20 mouse cellular contexts compared by ENCODE assay signal in genomic region chr6:54794372-54794771, GRCm38 (mm10). TPM values are rescaled to one million over a fixed set of nuclear protein-coding genes. Genes with fewer than 3 reads are reported as not detected.
DNase-seq lines count a peak whose midpoint lies in the region; ATAC-seq and TF ChIP-seq lines count a peak whose summit lies in the region.
"Had no signal": no experiment of that assay in that cellular context is flagged by ENCODE, and none has a peak within 500 bp of the region (broad histone marks: within the 10 kb centered on the region; RNA-seq: fewer than 3 reads in every experiment).

No protein-coding gene starts in this region.

- no peak for DNase-seq in lung, postnatal 0 days (ENCODE audit: low spot score)
- DNase-seq in lung, postnatal 25 days (ENCODE audit: low spot score), result no peak
- no peak for DNase-seq in Patski (ENCODE audit: low read depth, low spot score)
- no peak for DNase-seq in spleen, adult 18-20 months
- no peak for DNase-seq in right cerebral cortex, postnatal 36 days (ENCODE audit: low spot score in 2 of 2)
- DNase-seq: adrenal gland, adult 8-10 months; cerebellum, adult 9-10 months; forebrain, postnatal 0 days; gastrocnemius, postnatal 36 days; right cerebral cortex, adult 18-20 months; thymus, adult 18-20 months had no signal

- in situ Hi-C loops in Patski (cut with MboI; ENCODE audit: low pct_unique_long_range_greater_than_20kb), result no loop called here

- CTCF ChIA-PET in Patski (lab: Charles Lee), result interaction anchor here (1.0 to 3.2 kb wide), 5 partner anchors 11 to 207 kb away, joined by 3 to 12 read pairs (median 3); no protein-coding TSS in a partner anchor

- 0 out of 2 replicates have a peak, but pooled peaks have one; percentile 6 for TF ChIP-seq CTCF in lung, postnatal 0 days (IDR thresholded peaks at IDR 0.05)
- TF ChIP-seq CTCF in E14TG2a.4 (conservative IDR thresholded peaks at IDR 0.05; ENCODE audit: low read length), result peak; percentile 73
- peak; percentile 50 for TF ChIP-seq CTCF in Patski (IDR thresholded peaks at IDR 0.05)

- no peaks in the 10 kb centered on the region for H3K27me3 ChIP-seq in lung, postnatal 0 days (replicated peaks; ENCODE audit: insufficient read depth, low read length)
- H3K27me3 ChIP-seq in E14TG2a.4 (ENCODE audit: insufficient read depth, low read length), result no peaks in the 10 kb centered on the region
- H3K27me3 ChIP-seq in Patski, result no peaks in the 10 kb centered on the region
- H3K27me3 ChIP-seq in forebrain, embryonic 15.5 days, result no peaks in the 10 kb centered on the region
- H3K27me3 ChIP-seq: embryonic facial prominence, embryonic 12.5 days; heart, embryonic 13.5 days; limb, embryonic 13.5 days; midbrain, embryonic 12.5 days had no signal

- 67% methylated on average over 2 of the region's 2 CpGs for WGBS in lung, postnatal 0 days
- WGBS in forebrain, embryonic 15.5 days, result 76% methylated on average over 2 of the region's 2 CpGs

- POLR2A ChIA-PET in Patski (lab: Charles Lee), result no interaction called here

- H3K9ac ChIP-seq in lung, postnatal 0 days (replicated peaks; ENCODE audit: low read depth), result no peak overlapping the region
- H3K9ac ChIP-seq in forebrain, embryonic 15.5 days (replicated peaks), result no peak overlapping the region
- H3K9ac ChIP-seq: embryonic facial prominence, embryonic 12.5 days; forebrain, postnatal 0 days; heart, embryonic 13.5 days; hindbrain, embryonic 14.5 days; limb, embryonic 13.5 days; liver, embryonic 14.5 days; midbrain, embryonic 12.5 days had no signal

- H3K27ac ChIP-seq in lung, postnatal 0 days (ENCODE audit: low read length), result no peak overlapping the region
- no peak overlapping the region for H3K27ac ChIP-seq in forebrain, embryonic 15.5 days (replicated peaks)
- H3K27ac ChIP-seq: embryonic facial prominence, embryonic 12.5 days; heart, embryonic 13.5 days; hindbrain, embryonic 14.5 days; limb, embryonic 13.5 days; liver, embryonic 14.5 days; midbrain, embryonic 12.5 days had no signal

- no peaks in the 10 kb centered on the region for H3K9me3 ChIP-seq in lung, postnatal 0 days (ENCODE audit: low read length)
- H3K9me3 ChIP-seq in E14TG2a.4 (ENCODE audit: low read length), result no peaks in the 10 kb centered on the region
- peaks cover 8% of the 10 kb centered on the region; the same call in 1 of the 2 replicates for H3K9me3 ChIP-seq in forebrain, embryonic 15.5 days
- H3K9me3 ChIP-seq: embryonic facial prominence, embryonic 12.5 days; midbrain, embryonic 12.5 days had no signal

- H3K4me3 ChIP-seq in lung, postnatal 0 days (ENCODE audit: low read depth, low read length), result no peak overlapping the region
- H3K4me3 ChIP-seq in E14TG2a.4 (replicated peaks; ENCODE audit: low read length), result no peak overlapping the region
- H3K4me3 ChIP-seq in forebrain, embryonic 15.5 days, result no peak overlapping the region
- H3K4me3 ChIP-seq: embryonic facial prominence, embryonic 12.5 days; heart, embryonic 13.5 days; limb, embryonic 13.5 days; midbrain, embryonic 12.5 days had no signal

- H3K4me1 ChIP-seq in lung, postnatal 0 days (ENCODE audit: insufficient read depth, low read depth, low read length), result no peaks in the 10 kb centered on the region
- H3K4me1 ChIP-seq in E14TG2a.4 (replicated peaks; ENCODE audit: low read depth, low read length), result 0 out of 2 replicates have a peak, but pooled peaks cover 2% of the 10 kb centered on the region
- H3K4me1 ChIP-seq in forebrain, embryonic 15.5 days, result no peaks in the 10 kb centered on the region
- H3K4me1 ChIP-seq: embryonic facial prominence, embryonic 12.5 days; heart, embryonic 13.5 days; limb, embryonic 13.5 days; midbrain, embryonic 12.5 days had no signal

- no peak for ATAC-seq in lung, postnatal 0 days
- ATAC-seq in Patski, result no peak
- ATAC-seq in forebrain, embryonic 15.5 days (replicated peaks), result no peak
- ATAC-seq: forebrain, postnatal 0 days; intestine, embryonic 16.5 days had no signal

- no peak for TF ChIP-seq EP300 in lung, postnatal 0 days (IDR thresholded peaks at IDR 0.05)

- H3K4me2 ChIP-seq in lung, postnatal 0 days (replicated peaks; ENCODE audit: low read depth, low read length), result no peak overlapping the region
- H3K4me2 ChIP-seq in forebrain, embryonic 15.5 days (replicated peaks), result no peak overlapping the region
- H3K4me2 ChIP-seq: embryonic facial prominence, embryonic 12.5 days; heart, embryonic 13.5 days; hindbrain, embryonic 14.5 days; limb, embryonic 13.5 days; midbrain, embryonic 12.5 days had no signal

- H3K36me3 ChIP-seq in lung, postnatal 0 days (ENCODE audit: insufficient read depth, low read length), result no peaks in the 10 kb centered on the region
- H3K36me3 ChIP-seq in E14TG2a.4 (ENCODE audit: insufficient read depth, low read length), result no peaks in the 10 kb centered on the region
- H3K36me3 ChIP-seq in forebrain, embryonic 15.5 days, result no peaks in the 10 kb centered on the region
- H3K36me3 ChIP-seq: embryonic facial prominence, embryonic 12.5 days; heart, embryonic 13.5 days; limb, embryonic 13.5 days; midbrain, embryonic 12.5 days had no signal

RNA-seq across cellular contexts. Expression of gene Znrf2, which starts 22.3 kb away (rescaled TPM):
- 4.6 and 5.7 TPM in 2 replicates for polyA plus RNA-seq in lung, postnatal 0 days (2015; fragmentation: Nextera tagmentation; extraction: Ambion mirVana)
- polyA plus RNA-seq in Patski (2021), result 17.4 TPM
- 18.4 and 22.0 TPM in 2 replicates for polyA plus RNA-seq in forebrain, embryonic 15.5 days (2015; fragmentation: Nextera tagmentation; extraction: Ambion mirVana)

Comparison
In these comparisons a context has a peak if more than half of its experiments do, and no peak if none do; other contexts are left out.
1. CTCF ChIP-seq: peak in every context shown above with its lines; median percentile 73 in E14TG2a.4; 50 in Patski; 6 in lung, postnatal 0 days.